Mouse (Mus musculus) central nervous system, embryonic 14 days (tissue): ENCODE data around the gene Pheta1. TPM values are rescaled to one million over a fixed set of nuclear protein-coding genes. Genes with fewer than 3 reads are reported as not detected.

Experiments used
- polyA plus RNA-seq: library from polyadenylated mRNA; depleted of rRNA; stranded (reverse); fragments of >200 nt; gene quantifications from 2 replicates; pipeline ENCODE4 v1.2.3, GENCODE M21; 2012; rRNA removed

The Pheta1 gene
- 41.7 and 46.6 TPM in 2 replicates for polyA plus RNA-seq

GRCm38 (mm10) chr5:121848743-121849142 is at the start of gene Pheta1:
Pheta1 (plus strand) TSS chr5:121848984.

GRCm38 (mm10) chr5:121837441-121838340 is 11.1 kb upstream of the Pheta1 start, which contains the start of gene Sh2b3:
Sh2b3 (minus strand) TSS chr5:121837646.

Other genes starting within 250 kb of the Pheta1 start
- gene Acad12, start 230.0 kb upstream of the Pheta1 start, polyA plus RNA-seq: 1.7 and 2.5 TPM in 2 replicates
- gene Acad10, start 188.5 kb upstream of the Pheta1 start, polyA plus RNA-seq: 1.8 and 2.1 TPM in 2 replicates
- gene Brap, start 188.4 kb upstream of the Pheta1 start, polyA plus RNA-seq: 34.7 and 37.6 TPM in 2 replicates
- gene Atxn2, start 137.6 kb upstream of the Pheta1 start, polyA plus RNA-seq: 150 and 171 TPM in 2 replicates
- 9.7 and 12.6 TPM in 2 replicates for gene Sh2b3, start 11.3 kb upstream of the Pheta1 start, polyA plus RNA-seq
- 36.5 and 45.0 TPM in 2 replicates for gene Cux2, start 201.1 kb downstream of the Pheta1 start, polyA plus RNA-seq